Mouse (Mus musculus) lung, postnatal 4 days (tissue): ENCODE measurements around the gene Hsp90aa1.
A peak's percentile ranks its signal among the peaks of the same experiment; 100 is the strongest.
"Not testable (repeated sequence)": the region's sequence is repeated elsewhere in the genome, so short reads cannot be mapped to it uniquely, and the experiment has no call there.

Experiments
- DNase-seq, 2 experiments: peaks; one replicate each; pipeline ENCODE4 v3.0.0; 2021

Hsp90aa1 gene

DNA sequence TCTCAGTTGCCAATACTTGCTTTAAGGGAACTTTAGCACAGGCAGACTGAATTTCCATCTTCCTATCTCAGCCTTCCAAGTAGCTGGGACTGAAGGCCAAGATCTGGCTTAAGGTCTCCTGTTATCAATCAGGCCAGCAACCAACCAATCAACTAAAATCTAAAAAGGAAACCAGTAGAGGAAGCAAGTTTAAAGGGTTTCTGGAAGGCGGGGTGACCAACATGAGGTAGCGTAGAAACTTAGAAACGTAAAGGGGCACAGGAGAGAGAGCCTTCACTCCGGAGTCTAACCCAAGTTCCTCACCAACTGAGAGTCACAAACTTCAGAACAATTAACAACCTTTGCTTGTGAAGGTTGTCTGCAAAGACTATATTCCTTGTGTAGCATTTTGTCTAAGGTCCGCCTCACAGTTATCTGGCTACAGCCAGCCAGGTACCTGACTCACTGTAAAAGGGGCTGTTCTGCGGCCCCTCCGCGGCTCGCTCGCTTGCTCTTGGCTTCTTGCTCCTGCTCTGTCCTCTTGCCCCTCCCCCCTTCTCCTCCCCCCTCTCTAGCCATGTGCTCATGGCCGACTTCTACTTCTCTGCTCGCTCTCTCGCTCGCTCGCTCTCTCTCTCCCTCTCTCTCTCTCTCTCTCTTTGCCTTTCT, 3.9 kb downstream of the Hsp90aa1 start:
- peak in 1 of 2 experiments; percentile 18 for DNase-seq

DNA sequence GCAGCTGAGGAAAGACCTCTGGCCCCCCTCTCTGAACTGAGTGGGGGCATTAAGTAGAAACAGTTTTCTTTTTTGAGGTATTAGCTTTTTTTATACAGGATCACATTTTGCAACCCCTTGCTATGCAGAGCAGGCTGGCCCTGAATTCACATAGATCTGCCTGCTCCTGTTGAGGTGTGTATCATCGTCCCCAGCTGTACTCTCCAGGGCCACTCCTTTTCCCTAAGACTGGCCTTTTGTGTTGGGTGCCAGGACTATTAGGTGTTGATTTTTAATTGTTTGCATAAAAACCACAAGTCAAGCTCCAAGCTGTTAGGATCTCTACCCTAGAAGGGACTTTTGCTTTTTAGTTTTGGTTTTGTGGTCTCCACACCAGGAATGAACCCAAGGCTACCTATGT, 4.4 kb downstream of the Hsp90aa1 start:
- peak in 1 of 2 experiments; percentile 14 for DNase-seq

GRCm38 (mm10) chr12:110697457-110697856, 5.1 kb downstream of the Hsp90aa1 start:
- no peak for DNase-seq

- DNase-seq, result peak in 1 of 2 experiments; percentile 13
Observed at GRCm38 (mm10) chr12:110696975-110697400, 5.5 kb downstream of the Hsp90aa1 start.

DNA sequence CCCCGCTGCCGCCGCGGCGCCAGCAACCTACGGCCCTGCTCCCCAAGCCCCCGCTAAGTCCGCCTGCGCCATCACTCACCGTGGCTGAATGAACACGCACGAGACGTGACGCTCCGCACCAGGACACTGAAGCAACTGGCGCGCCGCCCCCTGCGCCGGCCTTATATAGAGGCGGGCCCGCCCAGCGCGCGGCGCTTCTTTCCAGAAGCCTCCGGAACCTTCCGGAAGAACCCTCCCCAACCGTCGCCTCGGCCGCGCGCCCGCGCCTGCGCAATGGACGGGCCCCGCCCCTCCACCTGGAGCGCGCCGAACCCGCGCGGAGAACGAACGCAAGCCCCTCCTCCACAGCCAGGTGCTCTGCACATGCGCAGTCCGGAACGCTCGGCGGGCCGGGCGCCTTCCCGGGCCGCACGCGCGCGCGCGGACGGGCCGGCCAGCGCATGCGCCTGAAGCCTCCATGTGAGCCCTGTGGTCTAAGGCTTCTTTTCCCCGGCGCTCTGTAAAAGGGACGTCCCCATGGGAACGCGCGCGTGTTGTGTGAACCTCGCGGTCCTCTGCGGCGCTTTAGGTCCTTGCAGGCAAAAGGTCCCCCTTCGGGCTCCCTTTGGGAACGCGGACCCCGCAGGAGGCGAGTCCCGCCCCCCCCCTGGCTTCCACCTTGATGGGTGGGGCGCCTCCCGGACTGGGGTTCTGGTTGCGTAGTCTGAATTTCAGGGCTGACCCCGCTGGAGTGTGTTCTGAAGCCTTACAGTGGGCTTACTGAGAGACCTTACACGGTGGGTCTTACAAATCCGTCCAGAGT, 6.2 kb downstream of the Hsp90aa1 start:
- DNase-seq, result peak; percentile 99

DNA sequence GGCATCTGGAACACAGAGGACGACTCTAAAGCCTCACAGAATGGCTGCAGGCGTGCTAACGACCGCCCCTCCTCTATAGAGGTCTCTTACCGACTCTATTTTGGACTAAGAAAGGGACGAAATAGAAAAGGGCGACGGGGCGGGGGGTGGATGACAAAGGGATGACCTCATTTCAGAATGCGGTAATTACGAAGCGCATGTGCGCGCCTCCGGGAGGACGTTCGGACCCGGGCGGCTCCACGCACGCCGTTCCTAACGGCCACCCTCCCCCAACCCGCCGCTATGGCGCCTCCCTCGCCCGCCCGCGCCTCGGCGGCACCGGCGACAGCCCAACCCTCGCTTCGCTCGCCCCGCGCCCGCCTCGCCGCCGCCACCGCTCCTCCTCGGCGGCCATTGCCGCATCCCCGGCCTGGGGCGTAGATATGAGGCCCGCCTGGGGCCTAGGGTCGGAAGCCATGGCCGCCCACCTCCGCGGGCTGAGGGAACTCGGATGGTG, 6.8 kb downstream of the Hsp90aa1 start:
- peak; percentile 67 to 71 for DNase-seq

GRCm38 (mm10) chr12:110693378-110693777, 9.2 kb downstream of the Hsp90aa1 start:
- not testable (repeated sequence) for DNase-seq

DNA sequence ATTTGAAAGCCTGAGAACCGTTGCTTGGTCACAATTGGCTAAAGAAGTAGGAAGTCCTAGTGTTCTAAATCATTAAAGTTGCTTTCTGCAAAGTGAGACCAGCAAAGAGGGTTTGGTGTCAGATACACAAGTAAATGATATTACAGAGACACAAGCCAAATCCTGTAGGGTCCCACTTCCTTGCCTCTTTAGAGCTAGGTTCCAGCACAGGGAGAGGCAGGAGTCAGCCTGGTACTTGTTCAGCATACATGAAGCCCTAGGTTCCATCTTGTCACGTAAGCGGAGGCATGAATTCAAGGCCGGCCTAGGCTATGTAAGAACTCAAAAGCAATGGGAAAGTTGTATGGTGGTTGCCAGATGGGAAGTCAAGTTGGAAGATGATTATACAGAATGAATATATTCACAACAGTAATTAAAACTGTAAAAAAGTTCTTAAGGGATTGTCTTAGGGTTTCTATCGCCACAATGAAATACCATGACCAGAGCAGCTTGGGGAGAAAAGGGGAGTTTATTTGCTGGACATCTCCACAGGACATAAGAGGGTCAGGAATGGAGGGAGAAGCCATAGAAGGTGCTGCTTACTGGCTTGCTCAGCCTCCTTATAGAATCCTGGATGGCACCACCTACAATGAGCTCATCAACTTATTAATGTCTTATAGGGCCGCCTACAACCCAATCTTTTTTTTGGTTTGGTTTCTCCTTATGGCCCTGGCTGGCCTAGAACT, 12.4 kb downstream of the Hsp90aa1 start:
- no peak for DNase-seq

GRCm38 (mm10) chr12:110688921-110689320, 13.6 kb downstream of the Hsp90aa1 start:
- not testable (repeated sequence) for DNase-seq

GRCm38 (mm10) chr12:110687894-110688734, 14.4 kb downstream of the Hsp90aa1 start:
- peak; percentile 75 to 82 for DNase-seq

GRCm38 (mm10) chr12:110683580-110683979, 18.9 kb downstream of the Hsp90aa1 start:
- DNase-seq, result no peak

- DNase-seq, result no peak
Observed at GRCm38 (mm10) chr12:110682561-110683299, 19.8 kb downstream of the Hsp90aa1 start, which contains the start of gene 1700001K19Rik. Gene 1700001K19Rik (minus strand): TSS chr12:110682619.

DNA sequence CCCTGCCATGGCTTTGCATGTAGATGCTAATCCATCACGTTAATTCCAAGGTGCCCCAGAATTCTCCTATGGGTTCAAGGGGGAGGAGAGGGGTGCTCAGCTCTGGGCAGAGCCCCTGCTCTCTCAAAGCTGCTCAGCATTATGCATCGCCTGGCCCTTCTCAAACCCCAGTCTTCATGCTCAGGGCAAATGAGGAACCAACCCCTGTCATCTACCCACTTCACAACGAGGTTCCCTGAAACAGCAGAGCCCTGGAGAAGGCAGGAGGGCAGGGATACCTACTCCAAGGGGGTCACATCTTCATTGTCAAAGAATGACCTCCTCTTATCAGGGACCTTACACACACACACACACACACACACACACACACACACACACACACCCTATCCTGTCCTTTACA, 20.6 kb downstream of the Hsp90aa1 start:
- no peak for DNase-seq

DNA sequence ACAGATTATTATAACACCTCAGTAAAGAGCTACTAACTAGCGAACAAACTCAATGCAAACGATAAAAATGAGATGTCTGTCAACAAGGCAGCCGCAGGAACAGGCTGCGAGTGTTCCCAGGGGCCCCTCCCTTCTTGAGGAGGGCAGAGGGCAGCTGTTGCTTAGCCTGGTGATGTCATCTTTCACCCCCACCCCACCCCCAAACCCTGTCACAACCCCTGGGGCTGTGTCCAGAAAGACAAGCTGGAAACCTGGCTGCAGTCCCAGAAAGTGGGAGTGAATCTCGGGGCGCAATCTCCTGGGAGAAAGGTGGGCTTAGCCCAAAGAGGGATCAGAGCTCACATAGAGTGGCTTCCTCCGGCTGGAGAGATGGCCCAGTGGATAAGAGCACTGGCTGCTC, 21.3 kb downstream of the Hsp90aa1 start:
- peak; percentile 24 to 47 for DNase-seq

DNA sequence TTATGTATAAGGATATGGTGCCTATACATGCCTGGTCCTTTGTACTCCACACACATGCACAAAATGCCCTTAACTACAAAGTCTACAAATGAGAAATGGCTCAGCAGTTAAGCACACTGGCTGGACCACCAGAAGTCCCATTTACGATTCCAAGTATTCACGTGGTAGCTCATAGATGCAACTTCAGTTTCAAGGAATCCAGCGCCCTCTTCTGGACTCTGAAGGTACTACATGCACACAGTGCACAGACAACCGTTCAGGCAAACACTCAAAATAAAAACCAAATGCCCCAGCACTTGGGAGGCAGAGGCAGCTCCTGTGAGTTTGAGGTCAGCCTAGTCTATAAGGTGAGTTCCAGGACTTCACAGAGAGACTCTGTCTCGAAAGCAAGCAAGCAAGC, 28.3 kb downstream of the Hsp90aa1 start:
- no peak for DNase-seq

GRCm38 (mm10) chr12:110667466-110668077, 35.0 kb downstream of the Hsp90aa1 start:
- no peak for DNase-seq

DNA sequence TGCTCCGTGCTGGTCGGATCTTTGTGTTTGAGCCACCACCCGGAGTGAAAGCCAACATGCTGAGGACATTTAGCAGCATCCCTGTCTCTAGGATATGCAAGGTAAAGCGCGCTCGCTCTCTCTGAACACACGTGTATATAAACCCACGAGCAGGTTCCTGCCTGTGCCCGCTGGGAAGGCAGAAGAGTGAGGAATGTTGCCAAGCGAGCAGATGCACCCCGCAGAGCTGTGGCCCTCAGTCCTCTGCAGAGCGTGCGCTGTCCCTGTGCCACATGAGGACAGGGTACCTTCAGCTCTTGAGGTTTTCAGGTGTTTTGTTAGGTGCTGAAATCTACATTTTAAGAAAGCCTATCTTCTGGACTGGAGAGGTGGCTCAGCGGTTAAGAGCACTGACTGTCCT, 40.8 kb downstream of the Hsp90aa1 start:
- no peak for DNase-seq

DNA sequence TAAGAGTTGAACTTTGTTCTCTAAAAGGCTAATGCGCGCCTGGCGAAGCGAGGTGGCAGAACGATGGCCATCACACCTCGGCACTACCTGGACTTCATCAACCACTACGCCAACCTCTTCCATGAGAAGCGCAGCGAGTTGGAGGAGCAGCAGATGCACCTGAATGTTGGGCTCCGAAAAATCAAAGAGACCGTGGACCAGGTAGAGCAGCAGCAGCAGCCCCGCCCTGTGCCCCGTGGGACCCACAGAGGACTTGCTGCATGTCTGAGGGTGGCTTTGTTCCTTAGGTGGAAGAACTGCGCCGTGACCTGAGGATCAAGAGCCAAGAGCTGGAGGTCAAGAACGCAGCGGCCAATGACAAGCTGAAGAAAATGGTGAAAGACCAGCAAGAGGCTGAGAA, 51.1 kb downstream of the Hsp90aa1 start:
- no peak for DNase-seq

GRCm38 (mm10) chr12:110650241-110650641, 52.3 kb downstream of the Hsp90aa1 start:
- no peak for DNase-seq
